Mouse (Mus musculus): ENCODE data around the gene Ppm1l.
A peak's percentile ranks its signal among the peaks of the same experiment; 100 is the strongest.
"Not testable (repeated sequence)": the region's sequence is repeated elsewhere in the genome, so short reads cannot be mapped to it uniquely, and the experiment has no call there.

The Ppm1l gene

GRCm38 (mm10) chr3:69372731-69373130 lies 56.1 kb downstream of the Ppm1l start:
- no peak for DNase-seq (ENCODE audit: low spot score)

GRCm38 (mm10) chr3:69373544-69374306 lies 57.1 kb downstream of the Ppm1l start:
- peak; percentile 25 for DNase-seq (ENCODE audit: low spot score)

- no peak for DNase-seq (ENCODE audit: low spot score)
These were observed 57.9 kb downstream of the Ppm1l start for GRCm38 (mm10) chr3:69374538-69374937.

GRCm38 (mm10) chr3:69374983-69375382 lies 58.3 kb downstream of the Ppm1l start:
- no peak for DNase-seq (ENCODE audit: low spot score)

GRCm38 (mm10) chr3:69381213-69381612 lies 64.6 kb downstream of the Ppm1l start:
- DNase-seq (ENCODE audit: low spot score), result no peak

DNA sequence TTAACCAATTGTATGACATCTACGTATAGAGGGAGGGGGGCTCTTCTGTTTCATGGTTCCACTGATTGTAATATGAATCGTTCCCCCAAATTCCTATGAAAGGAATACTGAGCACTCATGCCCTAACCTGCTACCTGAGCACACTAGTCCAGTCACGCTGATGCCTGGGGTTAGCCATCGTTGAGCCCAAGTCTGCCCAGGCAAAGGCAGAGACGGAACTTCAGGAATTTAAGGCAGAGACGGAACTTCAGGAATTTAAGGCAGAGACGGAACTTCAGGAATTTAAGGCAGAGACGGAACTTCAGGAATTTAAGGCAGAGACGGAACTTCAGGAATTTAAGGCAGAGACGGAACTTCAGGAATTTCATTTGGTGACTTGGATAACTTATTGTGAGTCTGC lies 75.2 kb downstream of the Ppm1l start:
- DNase-seq (ENCODE audit: low spot score), result not testable (repeated sequence)

DNA sequence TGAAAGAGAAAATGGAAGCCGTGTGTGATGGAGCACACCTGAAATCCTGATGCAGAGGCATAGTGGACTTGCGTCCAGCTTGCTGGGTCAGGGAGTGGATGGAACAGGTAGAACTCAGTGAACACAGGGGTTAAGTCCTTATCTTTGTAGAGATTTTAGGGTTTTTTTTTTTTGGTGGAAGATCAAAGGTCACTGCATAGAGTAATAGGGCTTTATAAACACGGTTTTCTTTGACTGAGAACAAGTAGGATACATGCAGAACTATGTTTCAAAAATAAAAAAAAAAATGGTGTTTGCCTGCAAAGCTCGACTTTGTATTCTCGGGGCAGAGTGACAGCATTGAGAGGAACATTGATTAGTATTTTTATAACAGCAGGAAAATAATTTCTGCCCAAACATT lies 75.6 kb downstream of the Ppm1l start:
- DNase-seq (ENCODE audit: low spot score), result no peak

- DNase-seq (ENCODE audit: low spot score), result no peak
These were observed 76.4 kb downstream of the Ppm1l start for GRCm38 (mm10) chr3:69393079-69393478.

- no peak for DNase-seq (ENCODE audit: low spot score)
These were observed 77.3 kb downstream of the Ppm1l start for GRCm38 (mm10) chr3:69393991-69394390.

DNA sequence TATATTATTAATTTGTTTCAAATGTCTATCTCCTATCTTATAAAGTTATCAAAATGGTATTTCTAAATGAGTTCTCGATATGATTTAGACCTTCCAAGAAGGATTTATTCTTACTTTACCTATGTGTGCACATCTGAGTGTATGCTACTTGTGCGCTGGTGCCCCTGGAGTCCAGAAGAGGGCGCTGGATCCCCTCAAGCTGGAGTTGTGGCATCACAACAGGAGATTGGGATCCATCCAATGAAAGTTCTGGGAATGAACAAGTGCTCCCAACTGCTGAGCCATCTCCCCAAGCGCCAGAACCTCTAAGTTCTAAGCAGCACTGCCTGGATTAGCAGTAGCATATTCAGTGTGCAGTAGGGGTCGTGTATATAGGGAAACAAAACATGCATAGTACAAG lies 78.4 kb downstream of the Ppm1l start:
- DNase-seq (ENCODE audit: low spot score), result no peak

GRCm38 (mm10) chr3:69397733-69398132 lies 81.1 kb downstream of the Ppm1l start:
- no peak for DNase-seq (ENCODE audit: low spot score)

- DNase-seq (ENCODE audit: low spot score), result no peak
These were observed 82.7 kb downstream of the Ppm1l start for GRCm38 (mm10) chr3:69399336-69399735.

DNA sequence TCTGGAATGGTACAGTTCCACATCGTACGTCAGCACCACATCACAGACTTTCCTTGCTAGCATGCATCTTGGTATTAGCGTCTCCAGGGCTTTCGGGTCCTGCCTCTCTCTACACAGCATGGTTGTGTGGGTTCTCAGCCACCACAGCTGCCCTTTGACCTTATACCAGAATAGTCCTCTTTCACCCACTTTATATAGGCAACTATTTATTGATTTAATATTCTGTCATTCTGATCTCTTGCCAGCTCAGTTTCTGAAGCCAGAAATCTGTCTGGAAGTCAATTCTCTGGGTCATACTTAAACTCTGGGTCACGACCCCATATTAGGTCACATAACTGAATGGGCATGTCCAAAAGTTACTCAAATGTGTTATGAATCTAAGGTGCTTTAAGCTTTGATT lies 86.5 kb downstream of the Ppm1l start:
- no peak for DNase-seq (ENCODE audit: low spot score)

- DNase-seq (ENCODE audit: low spot score), result no peak
These were observed 89.7 kb downstream of the Ppm1l start for GRCm38 (mm10) chr3:69406210-69406895.

DNA sequence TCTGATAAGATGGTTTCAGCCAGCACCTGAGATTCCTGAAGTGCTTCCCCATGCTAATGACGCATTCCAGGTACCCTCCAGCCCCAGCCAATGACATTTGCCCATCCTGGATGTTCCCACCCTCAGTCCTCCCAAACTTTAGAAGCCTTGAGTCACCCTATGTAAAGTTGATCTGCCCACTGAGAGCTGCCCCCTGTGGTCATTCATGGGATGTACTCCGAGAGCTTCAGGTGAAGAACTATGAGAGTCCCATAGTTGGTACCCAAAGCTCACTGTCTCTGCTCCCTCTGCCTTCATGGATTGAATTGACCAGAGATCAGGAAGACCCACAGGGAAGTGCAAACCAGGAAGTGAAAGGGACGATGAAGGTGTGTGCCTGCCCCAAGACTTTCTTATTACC lies 91.4 kb downstream of the Ppm1l start:
- no peak for DNase-seq (ENCODE audit: low spot score)

DNA sequence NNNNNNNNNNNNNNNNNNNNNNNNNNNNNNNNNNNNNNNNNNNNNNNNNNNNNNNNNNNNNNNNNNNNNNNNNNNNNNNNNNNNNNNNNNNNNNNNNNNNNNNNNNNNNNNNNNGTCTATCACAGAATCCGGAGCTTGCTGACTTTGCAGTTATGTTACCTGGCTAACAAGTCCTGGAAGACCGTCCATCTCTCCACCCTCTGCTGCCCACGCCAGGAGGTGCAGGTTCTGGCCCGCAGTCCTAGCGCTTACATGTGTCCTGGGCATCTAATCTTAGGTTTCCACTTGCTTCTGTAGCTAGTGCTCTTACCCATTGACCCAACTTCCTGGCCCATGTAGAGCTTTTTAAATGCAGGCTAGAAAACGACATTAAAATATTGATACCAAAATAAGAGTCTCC lies 99.5 kb downstream of the Ppm1l start:
- no peak for DNase-seq (ENCODE audit: low spot score)

DNA sequence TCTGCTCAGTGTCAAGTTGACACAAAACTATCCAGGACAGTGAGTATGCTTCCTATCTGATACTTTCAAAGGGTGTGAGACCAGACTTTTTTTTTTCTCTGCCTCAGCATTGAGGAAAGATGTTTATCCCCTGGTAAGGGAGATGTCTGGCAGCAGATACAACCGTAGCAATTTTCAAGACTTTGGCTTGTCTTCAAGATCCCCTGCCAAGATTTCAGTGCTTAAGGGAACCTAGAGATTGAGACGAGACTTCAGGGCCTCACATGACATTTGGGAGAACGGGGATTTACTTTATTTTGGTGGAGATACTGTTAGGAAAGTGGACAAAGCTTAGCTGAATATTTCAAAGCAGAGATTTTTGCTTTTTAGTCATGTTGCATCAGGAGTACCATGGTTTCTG lies 106.1 kb downstream of the Ppm1l start:
- DNase-seq (ENCODE audit: low spot score), result peak; percentile 34

DNA sequence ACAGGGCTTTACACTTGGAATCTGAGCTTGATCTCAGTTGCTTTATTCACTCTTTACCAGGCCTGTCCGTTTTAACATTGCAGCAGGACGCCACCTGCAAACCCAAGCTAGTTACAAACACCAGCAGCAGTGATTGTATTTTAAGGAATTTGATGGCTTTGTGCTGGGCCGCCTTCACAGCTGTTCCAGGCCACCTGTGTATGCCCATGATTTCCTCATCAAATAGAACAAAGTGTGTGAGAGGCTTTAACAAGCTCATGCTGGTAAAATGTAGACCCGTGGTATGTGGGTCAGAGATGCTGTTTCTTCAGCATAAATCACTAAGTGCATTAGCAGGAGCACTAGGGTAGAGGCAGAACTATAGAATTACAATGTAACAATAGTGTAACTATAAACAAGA lies 106.7 kb downstream of the Ppm1l start:
- no peak for DNase-seq (ENCODE audit: low spot score)

DNA sequence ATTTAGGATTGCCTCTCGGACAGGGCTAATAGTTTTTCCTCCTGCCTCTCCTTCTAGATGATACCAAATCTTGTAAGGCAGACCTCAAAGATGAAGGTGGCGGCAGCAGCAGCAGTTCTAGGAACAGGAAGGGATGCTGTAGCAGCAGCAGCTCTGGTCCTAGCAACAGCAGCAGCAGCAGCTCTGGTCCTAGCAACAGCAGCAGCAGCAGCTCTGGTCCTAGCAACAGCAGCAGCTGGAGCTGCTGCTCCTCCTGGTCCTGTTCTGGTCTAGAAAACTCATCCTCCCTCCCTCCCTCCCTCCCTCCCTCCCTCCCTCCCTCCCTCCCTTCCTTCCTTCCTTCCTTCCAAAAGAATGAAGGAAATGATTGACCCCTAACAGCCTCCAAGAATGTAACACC lies 108.1 kb downstream of the Ppm1l start:
- not testable (repeated sequence) for DNase-seq (ENCODE audit: low spot score)

GRCm38 (mm10) chr3:69427259-69427658 lies 110.6 kb downstream of the Ppm1l start:
- no peak for DNase-seq (ENCODE audit: low spot score)

DNA sequence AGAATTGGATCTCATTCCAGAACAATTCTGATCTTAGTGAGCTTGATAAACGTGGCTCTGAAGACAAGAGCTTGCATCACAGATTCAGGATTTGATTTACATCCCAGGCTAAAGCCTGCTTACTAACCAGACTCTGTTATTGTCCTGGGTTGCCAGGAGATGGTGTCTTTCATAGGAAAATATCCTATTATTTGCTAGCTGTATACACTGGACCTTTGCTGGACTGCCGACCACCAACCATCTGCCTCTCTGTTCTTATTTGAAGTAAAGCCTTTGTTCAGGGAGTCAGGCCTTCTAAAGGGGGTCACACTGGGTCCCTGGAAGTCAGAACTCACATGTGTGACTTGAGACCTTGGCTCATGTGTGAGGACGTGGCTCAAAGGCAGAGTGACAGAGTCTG lies 111.6 kb downstream of the Ppm1l start:
- peak; percentile 51 for DNase-seq (ENCODE audit: low spot score)

- DNase-seq (ENCODE audit: low spot score), result no peak
These were observed 112.7 kb downstream of the Ppm1l start for GRCm38 (mm10) chr3:69429319-69429718.

- no peak for DNase-seq (ENCODE audit: low spot score)
These were observed 116.9 kb downstream of the Ppm1l start for GRCm38 (mm10) chr3:69433580-69433979.
